Mouse (Mus musculus) cerebellum, adult 9-11 months (tissue): ENCODE results near the gene Nrbp1.
A peak's percentile ranks its signal among the peaks of the same experiment; 100 is the strongest.

Source experiments
- DNase-seq: peaks from one replicate; pipeline ENCODE4 v3.0.0; 2022

The Nrbp1 gene

DNA sequence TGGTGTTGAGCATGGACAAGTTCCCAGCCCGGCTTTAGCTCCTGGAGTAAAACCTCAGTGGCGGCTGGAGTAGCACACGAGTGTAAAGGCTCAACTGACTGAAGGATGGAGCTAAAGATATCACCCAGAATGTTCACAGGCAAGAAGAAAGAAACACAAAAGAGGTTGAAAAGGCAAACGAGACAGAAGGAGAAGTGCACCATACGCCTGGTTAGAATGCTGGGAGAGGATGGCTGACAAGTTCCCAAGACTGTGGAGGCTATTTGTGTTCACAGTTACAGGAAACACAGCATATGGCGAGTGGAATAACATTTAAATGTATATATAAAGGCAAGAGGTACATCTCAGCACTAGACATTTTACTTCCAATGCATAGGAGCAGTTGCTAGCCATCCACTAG, 32.4 kb downstream of the Nrbp1 start:
- no peak for DNase-seq

- DNase-seq, result no peak
Measured at GRCm38 (mm10) chr5:31279245-31279988, 38.8 kb downstream of the Nrbp1 start.

GRCm38 (mm10) chr5:31288225-31288624, 47.6 kb downstream of the Nrbp1 start:
- no peak for DNase-seq

- DNase-seq, result no peak
Measured at GRCm38 (mm10) chr5:31288655-31289054, 48.0 kb downstream of the Nrbp1 start.

DNA sequence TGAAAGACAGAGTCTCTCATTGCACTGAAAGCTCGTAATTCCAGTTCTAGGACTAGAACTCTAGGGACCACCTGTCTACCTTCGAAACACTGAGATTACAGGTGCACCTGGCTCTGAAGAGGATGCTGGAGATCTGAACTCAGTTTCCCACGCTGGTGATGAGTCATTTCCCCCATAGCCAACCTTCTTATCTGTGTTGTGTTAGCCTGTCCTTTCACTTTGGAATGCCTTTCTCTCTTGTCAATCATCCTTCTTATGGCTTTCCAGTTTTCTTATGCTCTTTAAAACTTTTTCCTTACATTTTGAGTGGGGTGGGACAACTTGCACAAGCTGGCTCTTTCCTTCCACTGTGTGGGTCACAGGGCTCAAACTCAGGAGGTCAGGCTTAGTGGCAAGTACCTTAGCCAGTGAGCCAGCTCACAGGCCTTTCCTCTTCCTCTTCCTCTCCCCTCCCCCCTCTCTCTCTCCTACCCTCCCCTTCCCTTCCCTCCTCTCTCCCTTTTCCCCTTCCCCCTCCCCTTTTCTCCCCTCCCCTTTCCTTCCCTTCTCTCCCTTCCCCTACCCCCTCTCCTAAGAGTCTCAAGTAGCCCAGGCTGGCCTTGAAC, 49.1 kb downstream of the Nrbp1 start:
- DNase-seq, result no peak

- DNase-seq, result peak; percentile 98
Measured at GRCm38 (mm10) chr5:31290521-31291360, 50.1 kb downstream of the Nrbp1 start, which contains the start of gene Ift172. Ift172 (minus strand) TSS chr5:31291116.

GRCm38 (mm10) chr5:31291361-31291688, 50.7 kb downstream of the Nrbp1 start:
- no peak for DNase-seq

DNA sequence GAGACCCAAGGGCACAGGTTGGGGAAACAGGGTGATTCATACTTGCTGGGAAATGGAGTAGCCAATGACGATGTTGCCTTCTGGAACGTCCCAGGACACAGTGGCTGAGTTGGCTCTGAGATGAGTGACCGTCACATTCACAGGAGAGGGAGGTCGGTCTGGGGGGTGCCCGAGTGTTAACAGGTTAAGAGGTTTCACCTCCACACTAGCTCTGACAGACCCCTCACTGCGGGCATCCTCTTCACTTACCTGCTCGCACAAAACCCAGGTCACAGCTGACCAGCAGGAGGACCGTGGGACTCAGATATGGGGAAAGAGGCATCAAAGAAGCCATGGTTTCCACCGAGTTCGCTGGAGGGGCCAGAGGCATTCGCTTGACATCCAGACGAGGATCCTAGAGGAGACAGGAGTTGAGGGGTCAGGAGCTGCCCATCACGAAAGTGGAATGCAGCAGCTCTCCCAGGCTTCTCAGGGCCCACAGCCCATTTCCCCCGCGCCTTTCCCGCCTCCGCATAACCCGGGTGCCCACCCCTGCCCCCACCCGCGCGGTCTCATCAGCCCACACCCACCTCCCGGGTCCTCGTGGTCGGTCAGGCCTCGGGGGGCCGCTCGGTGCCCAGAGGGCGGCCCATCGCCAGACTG, 54.4 kb downstream of the Nrbp1 start:
- DNase-seq, result peak; percentile 44

DNA sequence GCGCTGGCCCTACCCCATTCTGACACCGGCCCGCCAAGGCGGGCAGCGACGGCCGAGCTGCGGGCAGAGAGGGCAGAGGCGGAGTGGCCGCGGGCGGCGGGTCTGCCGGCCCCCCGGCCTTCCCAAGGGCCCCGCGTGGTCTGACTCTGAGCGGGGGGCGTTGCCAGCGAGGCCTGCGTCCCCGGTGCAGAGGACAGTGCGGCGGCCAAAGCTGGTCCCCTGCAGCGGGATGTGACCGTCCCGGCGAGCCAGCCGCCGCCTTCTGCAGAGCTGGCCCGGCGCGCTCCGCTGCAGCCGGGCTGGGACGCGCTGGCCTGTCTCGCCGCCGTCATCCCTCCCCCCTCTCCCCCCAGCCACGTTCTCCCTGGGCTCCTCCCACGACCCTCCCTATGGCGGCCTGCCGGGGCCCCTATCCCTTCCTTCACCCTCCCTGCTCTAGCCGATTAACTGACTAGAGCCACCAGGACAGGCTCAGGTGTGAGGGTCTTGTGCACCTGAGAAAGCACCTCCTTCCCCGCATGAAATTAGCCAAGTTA, 55.0 kb downstream of the Nrbp1 start, which contains the start of gene Fndc4:
TSS of gene Fndc4 (minus strand) at position 475 of the 536 bp plus-strand sequence.
- peak; percentile 73 for DNase-seq

DNA sequence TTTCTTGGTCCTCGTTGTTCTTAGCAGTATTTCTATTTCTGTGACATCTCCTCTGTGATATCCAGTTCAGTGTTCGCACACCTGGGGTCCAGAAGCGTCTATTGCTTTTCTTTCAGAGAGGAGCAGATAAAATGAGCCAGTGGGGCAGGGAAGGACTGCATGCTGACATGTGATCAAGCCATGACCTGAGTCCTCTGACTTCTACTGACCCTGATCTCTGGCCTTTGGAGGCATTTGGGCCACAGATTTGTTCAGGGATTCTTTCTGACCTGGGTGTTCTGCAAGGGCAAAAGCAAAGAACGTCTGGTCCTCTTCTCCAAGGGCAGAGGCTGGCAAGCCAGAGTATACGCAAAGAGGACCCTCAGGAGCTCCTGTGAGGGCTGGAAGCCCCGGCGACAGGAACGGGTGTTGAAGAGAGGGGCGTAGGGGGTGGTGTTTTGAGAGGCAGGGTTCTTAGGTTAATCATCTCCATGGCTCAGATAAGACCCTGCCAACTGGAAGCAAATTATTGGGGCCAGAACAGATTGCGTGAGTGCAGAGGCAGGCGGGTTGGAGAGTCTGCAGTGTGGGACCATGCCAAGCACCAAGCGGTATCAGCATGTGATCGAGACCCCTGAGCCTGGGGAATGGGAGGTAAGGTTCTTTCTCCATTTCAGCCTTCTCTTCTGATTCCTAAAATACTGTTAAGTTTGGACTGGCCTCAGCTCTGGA, 56.5 kb downstream of the Nrbp1 start, which contains the start of gene Gckr:
TSS of gene Gckr (plus strand) at position 397 of the 711 bp plus-strand sequence.
- no peak for DNase-seq

- no peak for DNase-seq
Measured at GRCm38 (mm10) chr5:31297981-31298380, 57.3 kb downstream of the Nrbp1 start.

GRCm38 (mm10) chr5:31298486-31298885, 57.8 kb downstream of the Nrbp1 start:
- DNase-seq, result no peak
